Mouse (Mus musculus) erythroblast, embryonic 14.5 days (primary cell): Measurements from ENCODE around the gene Sept1. TPM values are rescaled to one million over a fixed set of nuclear protein-coding genes. Genes with fewer than 3 reads are reported as not detected.
A peak's percentile ranks its signal among the peaks of the same experiment; 100 is the strongest.

Experiments used
- H3K27me3 ChIP-seq: 2 replicates; pipeline ENCODE4 v1.6.1; 2012; ENCODE audit warnings: inconsistent platforms; ENCODE audit not compliant: control insufficient read depth
- H3K36me3 ChIP-seq: 2 replicates; pipeline ENCODE4 v1.6.1; 2012; ENCODE audit warnings: mild to moderate bottlenecking, inconsistent platforms; ENCODE audit not compliant: control insufficient read depth
- H3K4me1 ChIP-seq: 2 replicates; pipeline ENCODE4 v1.6.1; 2012; ENCODE audit warnings: inconsistent platforms; ENCODE audit not compliant: control insufficient read depth
- H3K4me3 ChIP-seq: replicated peaks from 2 replicates; pipeline ENCODE3; 2012; ENCODE audit warnings: moderate library complexity, mild to moderate bottlenecking, inconsistent platforms
- H3K9me3 ChIP-seq: 2 replicates; pipeline ENCODE4 v1.6.1; 2012; ENCODE audit warnings: low read length, inconsistent platforms, mixed read lengths; ENCODE audit not compliant: control insufficient read depth
- GATA1 ChIP-seq: IDR thresholded peaks from 2 replicates; pipeline ENCODE4 v1.6.1; 2012; ENCODE audit warnings: low read length, inconsistent platforms, mixed read lengths
- TAL1 ChIP-seq: IDR thresholded peaks from 3 replicates; pipeline ENCODE4 v1.6.1; 2012; ENCODE audit warnings: low read length, inconsistent platforms, mixed read lengths
- polyA plus RNA-seq: library from polyadenylated mRNA; stranded (reverse); fragments of >175 nt; gene quantifications from 2 replicates; pipeline ENCODE4 v1.2.3, GENCODE M21; 2012

Sept1 gene
- polyA plus RNA-seq, 1 experiment, result 36.2 TPM

DNA sequence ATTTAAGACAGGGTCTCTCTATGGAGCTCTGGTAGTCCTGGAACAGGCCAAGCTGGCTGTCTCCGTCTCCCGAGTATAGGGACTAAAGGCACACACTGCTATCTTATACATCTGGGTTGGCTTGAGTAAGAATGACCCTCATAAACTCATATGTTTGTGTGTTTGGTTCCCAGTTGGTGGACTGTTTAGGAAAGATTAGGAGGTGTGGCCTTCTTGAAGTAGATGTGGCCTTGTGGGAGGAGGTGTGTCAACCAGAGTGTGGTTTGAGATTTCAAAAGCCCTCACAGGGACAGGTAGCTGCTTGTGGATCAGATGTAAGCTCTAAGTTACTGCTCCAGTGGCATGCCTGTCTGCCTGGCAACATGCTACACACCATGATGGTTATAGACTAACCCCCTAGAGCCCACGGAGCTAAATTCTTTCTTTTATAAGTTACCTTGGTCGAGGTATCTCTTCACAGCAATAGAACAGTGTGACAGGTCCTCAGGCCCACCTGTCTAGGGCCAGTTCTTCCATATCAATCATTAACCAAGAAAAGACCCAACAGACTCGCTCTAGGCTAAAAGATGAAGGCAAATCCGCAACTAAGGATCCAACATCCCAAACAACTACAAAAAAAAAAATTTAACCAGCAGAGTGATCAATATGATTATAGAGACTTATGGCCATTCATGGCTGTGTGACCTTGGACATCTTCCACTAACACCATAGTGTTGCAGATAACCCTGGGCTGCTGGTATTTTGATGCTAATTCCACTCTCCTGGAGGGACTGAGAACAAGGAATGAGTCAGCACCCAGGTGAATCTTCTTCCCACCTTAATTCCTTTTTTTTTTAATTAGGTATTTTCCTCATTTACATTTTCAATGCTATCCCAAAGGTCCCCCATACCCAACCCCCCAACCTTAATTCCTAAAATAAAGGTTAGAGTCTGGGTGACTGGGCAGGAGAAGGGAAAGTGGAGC is 9.1 kb downstream of the Sept1 start:
- Histone ChIP-seq H3K27me3 (no peaks in the 10 kb centered on the region), H3K4me1 (peaks cover 88% of the 10 kb centered on the region), H3K9me3 (peaks cover 3% of the 10 kb centered on the region; the same call in 1 of the 2 replicates), H3K4me3 (peak overlapping the region; percentile 20), H3K36me3 (peaks cover 11% of the 10 kb centered on the region)
- TF ChIP-seq TAL1 (peak; percentile 51; the same call in 2 of the 3 replicates), GATA1 (0 out of 2 replicates have a peak, but pooled peaks have one; percentile 14)

DNA sequence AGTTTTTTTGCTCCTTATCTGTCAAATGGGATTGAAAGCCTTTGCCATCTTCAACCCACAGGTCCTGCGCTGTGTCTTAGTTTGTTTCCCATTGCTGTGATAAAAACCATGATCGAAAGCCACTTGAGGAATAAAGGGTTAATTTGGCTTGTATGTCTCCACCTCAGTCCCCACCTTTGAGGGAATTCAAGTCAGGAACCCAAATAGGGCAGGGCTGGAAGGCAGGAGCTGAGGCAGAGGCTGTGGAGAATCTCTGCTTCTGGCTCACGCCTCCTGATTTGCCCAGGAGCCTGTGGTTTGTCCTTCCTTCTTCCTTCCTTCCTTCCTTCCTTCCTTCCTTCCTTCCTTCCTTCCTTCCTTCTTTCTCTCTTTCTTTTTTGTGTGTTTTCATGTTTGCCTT is 9.8 kb downstream of the Sept1 start:
- H3K4me3 ChIP-seq, result no peak overlapping the region
- peaks cover 11% of the 10 kb centered on the region for H3K36me3 ChIP-seq
- peaks cover 90% of the 10 kb centered on the region for H3K4me1 ChIP-seq
- TF ChIP-seq TAL1 (no peak), GATA1 (no peak)
- H3K27me3 ChIP-seq, result no peaks in the 10 kb centered on the region
- H3K9me3 ChIP-seq, result peaks cover 3% of the 10 kb centered on the region; the same call in 1 of the 2 replicates

- Histone ChIP-seq H3K4me1 (peaks cover 90% of the 10 kb centered on the region), H3K36me3 (peaks cover 11% of the 10 kb centered on the region), H3K27me3 (no peaks in the 10 kb centered on the region), H3K9me3 (peaks cover 3% of the 10 kb centered on the region; the same call in 1 of the 2 replicates), H3K4me3 (no peak overlapping the region)
- TF ChIP-seq GATA1 (no peak), TAL1 (no peak)
Observed at GRCm38 (mm10) chr7:127220440-127220839, 12.5 kb downstream of the Sept1 start.

- peaks cover 86% of the 10 kb centered on the region for H3K4me1 ChIP-seq
- TF ChIP-seq TAL1 (peak; percentile 43; the same call in 2 of the 3 replicates), GATA1 (peak; percentile 75; the same call in 1 of the 2 replicates)
- H3K4me3 ChIP-seq, result peak overlapping the region; percentile 50
- H3K9me3 ChIP-seq, result peaks cover 3% of the 10 kb centered on the region; the same call in 1 of the 2 replicates
- peaks cover 28% of the 10 kb centered on the region for H3K36me3 ChIP-seq
- H3K27me3 ChIP-seq, result no peaks in the 10 kb centered on the region
Observed at GRCm38 (mm10) chr7:127218670-127219069, 14.3 kb downstream of the Sept1 start.

DNA sequence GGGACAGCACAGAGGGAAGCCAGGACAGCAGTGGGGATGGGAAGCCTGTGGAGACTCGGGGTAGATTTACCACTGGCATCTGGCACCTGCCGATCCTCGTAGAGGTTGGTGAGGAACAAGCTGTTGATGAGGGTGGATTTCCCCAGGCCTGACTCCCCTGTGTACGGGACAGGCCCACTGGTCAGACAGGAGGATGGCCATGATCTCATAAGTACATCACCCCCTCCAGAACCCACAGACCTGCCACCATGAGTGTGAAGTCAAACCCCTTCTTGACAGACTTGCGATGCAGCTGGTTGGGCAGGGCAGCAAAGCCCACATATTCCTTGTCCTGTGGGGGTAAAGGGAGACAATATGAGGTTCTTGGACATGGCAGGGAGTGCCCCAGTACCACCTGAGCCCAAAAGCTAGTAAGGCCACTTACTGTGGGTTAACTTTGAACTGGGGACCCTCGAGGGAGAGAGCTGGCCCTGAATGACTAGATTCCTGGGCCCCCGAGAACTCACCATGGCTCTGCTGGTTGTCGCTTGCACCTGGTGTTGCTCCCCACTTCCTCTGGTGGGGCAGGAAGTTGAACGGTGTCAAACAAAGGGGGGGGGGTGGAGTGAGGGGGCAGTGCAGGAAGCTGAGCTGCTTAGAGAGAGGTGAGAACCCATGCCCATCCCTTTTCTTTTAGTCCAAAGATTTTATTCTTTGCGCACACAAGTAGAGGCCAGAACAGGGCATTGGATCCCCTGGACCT is 14.9 kb downstream of the Sept1 start:
- peaks cover 86% of the 10 kb centered on the region for H3K4me1 ChIP-seq
- H3K36me3 ChIP-seq, result peaks cover 32% of the 10 kb centered on the region
- H3K4me3 ChIP-seq, result peak overlapping the region; percentile 50

DNA sequence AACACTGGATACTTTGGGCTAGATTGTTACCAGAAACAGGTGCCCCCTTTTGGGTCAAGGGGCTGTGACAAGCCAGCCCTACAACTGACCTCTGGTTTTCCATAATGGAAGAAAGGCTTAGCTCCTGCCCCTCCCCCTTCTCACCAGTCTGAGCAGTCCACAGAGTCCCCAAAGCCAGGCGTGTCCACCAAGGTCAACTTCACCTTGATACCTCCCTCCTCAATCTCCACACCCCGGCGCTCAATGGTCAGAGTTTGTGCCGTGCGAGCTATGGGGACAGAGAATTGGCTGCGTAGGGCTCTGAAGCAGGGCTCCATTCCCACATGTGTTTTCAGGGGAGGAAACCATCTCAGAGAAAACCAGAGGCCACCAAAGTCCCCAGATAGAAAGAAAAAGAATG is 15.5 kb downstream of the Sept1 start:
- Histone ChIP-seq H3K27me3 (no peaks in the 10 kb centered on the region), H3K4me1 (peaks cover 86% of the 10 kb centered on the region), H3K4me3 (peak overlapping the region; percentile 50), H3K36me3 (peaks cover 35% of the 10 kb centered on the region), H3K9me3 (peaks cover 3% of the 10 kb centered on the region; the same call in 1 of the 2 replicates)
- TF ChIP-seq GATA1 (no peak), TAL1 (no peak)

More for the DNA sequence above, 14.9 kb downstream of the Sept1 start:
- Histone ChIP-seq H3K27me3 (no peaks in the 10 kb centered on the region), H3K9me3 (peaks cover 3% of the 10 kb centered on the region; the same call in 1 of the 2 replicates)
- TF ChIP-seq GATA1 (no peak), TAL1 (no peak)

DNA sequence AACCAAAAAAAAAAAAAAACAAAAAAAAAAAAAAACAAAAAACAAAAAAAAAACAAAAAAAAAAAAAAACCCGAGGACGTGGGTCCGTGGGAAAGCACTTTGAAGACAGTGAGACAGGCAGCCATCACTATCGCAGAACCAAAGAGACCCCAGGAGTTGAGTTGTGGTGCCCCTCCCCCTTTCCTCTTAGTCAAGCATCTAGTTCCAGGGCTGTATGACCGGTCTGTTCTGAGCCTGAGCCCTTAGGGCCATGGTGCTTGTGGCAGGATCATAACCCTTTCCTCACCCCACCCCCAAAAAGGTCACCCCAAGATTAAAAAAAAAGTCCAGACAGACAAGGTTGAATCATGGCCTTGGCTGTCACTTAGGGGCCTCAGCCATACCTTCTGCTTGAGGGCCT is 16.6 kb downstream of the Sept1 start:
- Histone ChIP-seq H3K4me1 (peaks cover 88% of the 10 kb centered on the region), H3K9me3 (no peaks in the 10 kb centered on the region), H3K4me3 (peak overlapping the region; percentile 16), H3K27me3 (no peaks in the 10 kb centered on the region), H3K36me3 (peaks cover 34% of the 10 kb centered on the region)
- TF ChIP-seq TAL1, result no peak
- TF ChIP-seq GATA1, result no peak

GRCm38 (mm10) chr7:127214981-127215871 is 17.7 kb downstream of the Sept1 start:
- peak overlapping the region; percentile 41 for H3K4me3 ChIP-seq
- no peaks in the 10 kb centered on the region for H3K9me3 ChIP-seq
- no peaks in the 10 kb centered on the region for H3K27me3 ChIP-seq
- H3K36me3 ChIP-seq, result peaks cover 41% of the 10 kb centered on the region
- TF ChIP-seq GATA1, result no peak
- no peak for TF ChIP-seq TAL1
- H3K4me1 ChIP-seq, result peaks cover 88% of the 10 kb centered on the region
